Mouse (Mus musculus) embryonic fibroblast, embryonic 13.5 days (primary cell): ENCODE measurements at regions not wholly inside any gene's neighbourhood (a gene's known extent, or its start where the extent isn't known, plus 50 kb on each side); places are given as distances from the start of the nearest gene placed in this dataset.

Experiments used
- CTCF ChIP-seq: IDR thresholded peaks from 2 replicates; pipeline ENCODE4 v1.5.1; 2011; ENCODE audit warnings: mild to moderate bottlenecking, control low read depth, low read length, moderate library complexity, borderline replicate concordance; ENCODE audit not compliant: insufficient read depth
- POLR2A ChIP-seq: IDR thresholded peaks from 2 replicates; pipeline ENCODE4 v1.6.1; 2011; ENCODE audit warnings: low read depth, mild to moderate bottlenecking, control low read depth, low read length, moderate library complexity

DNA sequence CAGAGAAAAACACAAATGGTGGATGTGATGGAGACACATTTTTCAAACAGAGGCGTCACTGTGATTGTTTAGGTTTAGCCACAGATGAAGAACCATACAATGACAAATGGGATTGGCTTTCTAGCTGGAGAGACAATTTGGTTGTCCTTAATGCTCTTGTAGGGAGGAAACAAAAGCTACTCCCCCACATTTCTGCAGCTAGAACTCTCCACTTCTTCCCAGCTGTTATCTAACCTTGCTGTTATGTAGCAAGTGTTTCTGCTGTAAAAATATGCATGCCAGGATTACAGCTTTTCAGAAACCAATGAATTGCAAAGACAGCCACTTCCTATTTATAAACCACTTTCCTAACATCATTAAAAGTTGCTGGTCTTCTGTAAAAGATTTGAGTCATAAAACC, 309.2 kb upstream of the Etaa1 start:
- TF ChIP-seq CTCF (no peak), POLR2A (no peak)
